Mouse (Mus musculus) limb, embryonic 13.5 days (tissue): ENCODE measurements around the gene Igfals. TPM values are rescaled to one million over a fixed set of nuclear protein-coding genes. Genes with fewer than 3 reads are reported as not detected.

Source experiments
- polyA plus RNA-seq: library from polyadenylated mRNA; unstranded; fragments of >200 nt; fragmentation: Nextera tagmentation; extraction: Ambion mirVana; gene quantifications from 2 replicates; pipeline ENCODE4 v1.2.1, GENCODE M21; 2015

Gene Igfals
- polyA plus RNA-seq, 1 experiment from 2014 or later = 0.50 TPM

Other genes starting within 250 kb of the Igfals start
- 65.5 and 72.2 TPM in 2 replicates for gene Tsc2, start 233.4 kb upstream of the Igfals start, polyA plus RNA-seq
- gene Nthl1, start 233.3 kb upstream of the Igfals start, polyA plus RNA-seq = 23.7 and 25.0 TPM in 2 replicates
- gene Slc9a3r2, start 215.7 kb upstream of the Igfals start, polyA plus RNA-seq = 58.1 and 59.3 TPM in 2 replicates
- gene Npw, start 207.5 kb upstream of the Igfals start, polyA plus RNA-seq = 0.80 TPM in 2 replicates
- gene Zfp598, start 196.3 kb upstream of the Igfals start, polyA plus RNA-seq = 22.2 and 24.7 TPM in 2 replicates
- gene Syngr3, start 176.0 kb upstream of the Igfals start, polyA plus RNA-seq = 7.8 and 8.4 TPM in 2 replicates
- gene Gfer, start 169.8 kb upstream of the Igfals start, polyA plus RNA-seq = 46.6 and 48.1 TPM in 2 replicates
- 2.5 and 3.1 TPM in 2 replicates for gene Noxo1, start 169.8 kb upstream of the Igfals start, polyA plus RNA-seq
- 79.8 and 84.6 TPM in 2 replicates for gene Tbl3, start 158.3 kb upstream of the Igfals start, polyA plus RNA-seq
- gene Rnf151, start 147.9 kb upstream of the Igfals start, polyA plus RNA-seq = not detected in 2 replicates
- gene Rps2, start 147.9 kb upstream of the Igfals start, polyA plus RNA-seq = 1,267 and 1,298 TPM in 2 replicates
- gene Ndufb10, start 141.5 kb upstream of the Igfals start, polyA plus RNA-seq = 206 and 215 TPM in 2 replicates
- not detected in 2 replicates for gene Rpl3l, start 138.2 kb upstream of the Igfals start, polyA plus RNA-seq
- gene Msrb1, start 129.4 kb upstream of the Igfals start, polyA plus RNA-seq = 23.1 and 26.0 TPM in 2 replicates
- 2.6 and 3.7 TPM in 2 replicates for gene Hs3st6, start 113.0 kb upstream of the Igfals start, polyA plus RNA-seq
- not detected in 2 replicates for gene Meiob, start 61.7 kb upstream of the Igfals start, polyA plus RNA-seq
- gene Hagh, start 25.9 kb upstream of the Igfals start, polyA plus RNA-seq = 27.6 and 28.0 TPM in 2 replicates
- gene Fahd1, start 15.6 kb upstream of the Igfals start, polyA plus RNA-seq = 18.4 and 20.4 TPM in 2 replicates
- 49.6 and 49.8 TPM in 2 replicates for gene Nubp2, start 20.4 kb downstream of the Igfals start, polyA plus RNA-seq
- 38.5 and 40.0 TPM in 2 replicates for gene Spsb3, start 20.6 kb downstream of the Igfals start, polyA plus RNA-seq
- gene Eme2, start 29.1 kb downstream of the Igfals start, polyA plus RNA-seq = 33.9 and 35.6 TPM in 2 replicates
- 80.4 and 83.3 TPM in 2 replicates for gene Mrps34, start 29.1 kb downstream of the Igfals start, polyA plus RNA-seq
- 35.5 and 38.2 TPM in 2 replicates for gene Nme3, start 30.5 kb downstream of the Igfals start, polyA plus RNA-seq
- 42.7 and 45.2 TPM in 2 replicates for gene Mapk8ip3, start 71.0 kb downstream of the Igfals start, polyA plus RNA-seq
- 224 and 236 TPM in 2 replicates for gene Jpt2, start 94.7 kb downstream of the Igfals start, polyA plus RNA-seq
- 7.4 and 8.4 TPM in 2 replicates for gene Cramp1l, start 149.8 kb downstream of the Igfals start, polyA plus RNA-seq
- 18.7 and 22.5 TPM in 2 replicates for gene Ift140, start 150.1 kb downstream of the Igfals start, polyA plus RNA-seq
- gene Tmem204, start 217.6 kb downstream of the Igfals start, polyA plus RNA-seq = 14.1 and 15.4 TPM in 2 replicates
- 47.6 and 54.3 TPM in 2 replicates for gene Telo2, start 250.0 kb downstream of the Igfals start, polyA plus RNA-seq